Mouse (Mus musculus) adrenal gland, adult 8-10 months (tissue): ENCODE results near the gene Slc19a1. TPM values are rescaled to one million over a fixed set of nuclear protein-coding genes. Genes with fewer than 3 reads are reported as not detected.

Source experiments
- DNase-seq: peaks from one replicate; pipeline ENCODE4 v3.0.0; 2022
- total RNA-seq, 4 experiments: library from RNA; stranded (reverse); gene quantifications; 2 replicates each; pipeline ENCODE4 v1.2.4; 2022

The Slc19a1 gene
- total RNA-seq, 4 experiments from 2014 or later: 15.9 to 21.1 (median 18.1) TPM

DNA sequence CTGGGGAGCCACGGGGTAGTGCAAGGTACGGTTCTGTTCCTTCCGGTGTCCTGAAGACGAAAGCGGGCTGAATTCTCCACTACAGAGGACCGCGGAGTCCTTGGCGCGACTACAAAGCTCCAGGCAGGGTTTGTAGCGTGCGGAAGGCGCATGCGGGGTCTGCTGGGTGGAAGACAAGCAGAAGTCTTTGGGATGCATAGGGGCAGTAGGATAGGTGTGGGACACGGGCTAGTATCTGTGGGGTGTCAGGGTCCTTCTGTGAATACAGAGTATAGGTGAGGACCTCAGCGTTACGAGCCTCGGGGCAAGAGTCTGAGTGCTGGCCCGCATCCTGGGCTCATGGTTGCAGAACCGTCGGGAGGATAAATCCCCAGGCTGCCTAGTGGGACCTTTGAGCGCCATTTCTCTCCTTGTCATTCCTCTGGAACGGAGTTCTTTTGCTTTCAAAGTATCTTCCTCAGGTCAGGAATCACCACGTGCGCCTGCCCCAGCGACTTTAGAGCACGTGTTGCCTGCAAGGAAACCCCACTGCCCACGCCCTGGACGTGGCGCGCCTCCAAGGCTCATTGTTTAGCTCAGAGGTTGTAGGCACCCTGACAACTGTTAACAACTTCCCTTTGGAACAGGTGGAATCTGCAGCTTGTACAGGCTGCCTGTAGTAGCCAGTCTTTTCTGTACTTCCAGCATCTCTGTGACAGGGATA, 1.4 kb downstream of the Slc19a1 start:
- DNase-seq: peak; percentile 39

DNA sequence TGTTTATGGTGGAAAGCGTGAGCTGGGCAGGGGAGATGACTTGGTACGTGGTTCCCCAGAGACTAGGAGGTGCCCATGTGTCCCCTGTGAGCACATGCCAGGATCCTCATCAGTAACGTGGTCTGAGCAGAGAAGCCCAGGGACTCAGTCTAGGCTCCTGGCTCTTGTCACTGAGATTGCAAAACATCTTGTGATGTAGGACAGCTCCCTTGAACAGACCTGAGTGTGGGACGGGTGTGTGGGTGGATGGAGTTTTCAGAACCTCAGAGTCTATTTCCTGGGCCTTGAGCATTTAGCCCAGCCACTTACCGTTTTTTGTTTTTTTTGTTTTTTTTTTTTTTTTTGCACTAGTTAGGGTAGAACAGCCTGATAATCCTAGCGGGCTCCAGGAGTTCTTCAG, 3.4 kb downstream of the Slc19a1 start:
- no peak for DNase-seq

DNA sequence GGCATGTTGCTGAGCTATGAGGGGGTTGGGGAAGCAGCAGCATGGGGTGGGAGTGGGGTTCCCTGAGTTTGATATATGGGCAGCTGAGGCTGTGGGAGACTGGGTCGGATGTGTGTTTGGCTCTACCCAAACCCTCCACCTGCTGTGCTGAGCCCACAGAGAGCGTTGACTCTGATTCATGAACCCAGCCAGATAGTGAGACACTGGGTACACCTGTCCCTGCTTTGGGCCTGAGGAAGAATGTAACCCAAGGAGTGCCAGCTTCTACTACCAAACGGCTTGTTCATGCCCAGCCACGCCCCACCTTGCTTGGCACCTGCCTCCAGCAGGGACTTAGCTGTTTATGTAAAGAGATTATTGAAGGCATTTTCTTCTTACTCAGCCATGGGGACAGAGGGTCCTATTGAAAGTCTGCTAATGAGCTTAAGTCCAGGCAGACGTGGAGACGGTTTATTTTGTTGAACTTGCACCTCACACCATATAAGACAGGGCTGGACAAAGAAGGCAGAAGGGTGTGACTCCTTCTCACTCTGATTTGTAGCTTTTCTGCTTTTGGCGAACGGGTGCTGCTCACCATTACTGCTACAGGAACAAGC, 6.6 kb downstream of the Slc19a1 start:
- no peak for DNase-seq

DNA sequence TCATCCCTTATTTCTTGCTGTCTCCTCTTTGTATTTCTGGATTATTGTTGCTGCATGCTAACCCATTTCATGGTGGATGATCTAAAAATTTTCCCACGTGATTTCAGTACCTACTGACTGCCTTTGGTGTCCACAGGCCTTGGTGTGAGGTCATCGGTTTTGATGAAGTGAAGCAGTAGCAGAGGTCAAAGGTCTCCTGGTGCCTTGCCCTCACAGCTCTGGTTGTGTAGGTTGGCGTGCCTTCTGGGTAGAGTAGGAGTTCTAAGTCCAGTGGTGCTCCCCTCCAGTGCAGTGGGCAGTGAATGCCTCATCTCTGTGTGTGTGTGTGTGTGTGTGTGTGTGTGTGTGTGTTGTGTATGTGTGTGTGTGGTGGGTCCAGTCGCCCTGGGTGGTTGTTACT, 16.2 kb downstream of the Slc19a1 start:
- DNase-seq: no peak

DNA sequence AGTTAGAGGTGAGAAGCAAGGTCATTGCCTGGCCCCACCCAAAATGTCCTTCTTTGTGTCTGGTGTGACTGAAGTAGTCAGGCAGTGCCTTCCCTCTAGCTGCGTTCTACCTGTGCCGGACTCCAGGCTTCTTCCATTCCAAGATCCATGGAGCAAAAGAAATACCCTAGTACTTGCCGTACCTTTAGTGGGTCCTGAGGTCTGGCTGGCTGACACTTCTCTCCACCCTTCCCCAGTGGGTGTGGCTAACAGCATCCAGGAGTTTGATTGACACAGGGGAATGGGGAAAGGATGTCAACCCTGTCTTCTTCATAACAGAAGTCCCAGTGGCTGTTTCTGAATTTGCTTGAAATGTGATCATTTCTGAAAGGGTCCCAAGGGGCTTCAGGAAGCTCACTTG, 16.6 kb downstream of the Slc19a1 start:
- no peak for DNase-seq

DNA sequence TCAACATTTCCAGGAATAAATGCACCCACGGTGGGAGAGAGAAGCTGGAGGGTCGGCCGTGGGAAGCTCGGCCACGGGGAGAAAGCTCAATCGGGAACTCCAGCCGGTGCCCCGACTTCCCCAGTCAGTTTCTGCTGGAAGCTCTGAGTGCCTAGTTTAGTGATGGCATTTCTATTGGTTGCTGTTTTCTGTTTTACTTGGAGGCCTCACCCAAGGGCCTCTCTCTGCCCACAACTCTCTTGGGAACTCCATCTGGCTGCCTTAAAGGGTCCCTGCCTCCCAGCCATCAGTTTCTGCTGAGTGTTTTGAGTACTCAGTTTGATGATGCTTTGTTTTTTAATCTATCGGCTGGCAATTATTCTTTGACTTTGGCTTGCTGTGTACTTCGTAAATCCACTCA, 24.7 kb downstream of the Slc19a1 start:
- no peak for DNase-seq

DNA sequence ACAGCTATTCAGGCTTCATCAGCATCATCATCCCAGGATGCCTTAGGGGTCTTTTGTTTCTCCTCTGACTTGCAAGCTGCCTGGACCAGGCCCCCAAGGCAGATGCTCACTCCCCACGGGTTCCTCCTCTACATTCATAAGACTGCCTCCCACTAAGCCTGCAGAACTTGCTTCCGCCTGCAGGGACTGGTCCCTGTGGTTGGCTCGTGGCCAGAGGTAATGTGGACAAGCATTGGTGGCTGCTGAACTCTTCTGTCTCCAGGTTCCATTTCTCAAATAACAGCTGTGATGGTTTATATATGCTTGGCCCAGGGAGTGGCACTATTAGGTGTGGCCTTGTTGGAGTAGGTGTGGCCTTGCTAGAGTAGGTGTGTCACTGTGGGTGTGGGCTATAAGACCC, 29.4 kb downstream of the Slc19a1 start:
- no peak for DNase-seq

DNA sequence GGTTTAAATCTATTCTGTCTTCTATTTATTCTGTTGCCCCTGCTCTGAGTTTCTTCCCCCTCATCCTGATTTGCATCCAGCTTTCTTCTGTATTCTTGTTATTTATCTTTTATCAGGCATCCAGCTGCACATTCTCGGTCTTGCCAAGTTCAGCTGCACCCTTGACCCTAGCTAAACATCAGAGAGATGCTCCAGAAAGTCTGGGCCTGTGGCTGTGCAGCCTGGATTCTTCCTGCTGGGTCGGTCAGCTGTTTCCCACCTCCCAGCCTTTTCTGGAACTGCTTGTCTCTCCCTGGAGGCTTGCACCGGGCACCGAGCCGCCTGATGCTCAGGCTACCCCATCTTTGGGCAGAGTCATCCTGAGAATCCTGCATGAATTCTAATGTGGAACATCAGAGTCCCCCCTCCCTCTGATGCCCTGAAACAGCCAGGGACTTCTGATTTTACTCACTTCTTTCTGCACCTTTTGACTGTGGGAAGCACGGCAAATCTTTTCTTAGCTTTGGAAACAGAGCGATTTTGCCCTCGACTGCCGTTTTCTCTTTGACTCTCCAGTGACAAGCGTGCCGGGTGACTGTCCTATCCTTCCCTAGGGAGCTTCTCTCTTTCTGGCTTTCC, 30.5 kb downstream of the Slc19a1 start:
- no peak for DNase-seq

DNA sequence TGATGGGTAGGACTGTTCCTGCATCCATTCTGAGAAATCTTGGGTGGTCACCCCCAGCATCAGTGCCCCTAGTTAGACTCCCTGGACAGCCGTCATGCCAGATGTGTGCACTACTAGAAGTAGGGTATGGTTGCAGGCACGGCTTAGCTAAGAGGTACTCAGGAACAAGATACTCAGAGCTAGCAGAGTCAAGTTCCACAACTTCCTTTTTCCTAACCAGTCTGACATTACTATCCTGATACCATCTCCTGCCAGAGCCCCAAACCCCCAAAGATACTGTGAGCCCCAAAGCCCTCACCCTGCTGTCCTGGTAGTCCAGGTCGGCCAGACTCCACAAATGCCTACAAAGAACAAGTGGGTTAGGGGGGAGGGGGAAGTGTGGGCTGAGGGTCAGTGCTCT, 32.2 kb downstream of the Slc19a1 start:
- no peak for DNase-seq

DNA sequence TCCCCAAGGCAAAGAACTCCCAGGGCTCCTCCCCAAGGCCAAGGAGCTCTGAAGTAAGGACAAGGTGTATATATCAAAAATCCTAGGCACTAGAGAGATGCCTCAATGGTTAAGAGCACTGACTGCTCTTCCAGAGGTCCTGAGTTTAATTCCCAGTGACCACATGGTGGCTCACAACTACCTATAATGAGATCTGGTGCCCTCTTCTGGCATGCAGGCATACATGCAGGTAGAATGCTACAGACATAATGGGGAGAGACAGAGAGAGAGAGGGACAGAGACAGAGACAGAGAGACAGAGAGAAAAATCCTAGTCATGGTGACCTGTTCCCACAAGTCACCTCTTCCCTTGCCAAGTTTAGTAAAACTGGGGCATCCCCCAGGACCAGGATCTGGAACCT, 32.6 kb downstream of the Slc19a1 start:
- no peak for DNase-seq

DNA sequence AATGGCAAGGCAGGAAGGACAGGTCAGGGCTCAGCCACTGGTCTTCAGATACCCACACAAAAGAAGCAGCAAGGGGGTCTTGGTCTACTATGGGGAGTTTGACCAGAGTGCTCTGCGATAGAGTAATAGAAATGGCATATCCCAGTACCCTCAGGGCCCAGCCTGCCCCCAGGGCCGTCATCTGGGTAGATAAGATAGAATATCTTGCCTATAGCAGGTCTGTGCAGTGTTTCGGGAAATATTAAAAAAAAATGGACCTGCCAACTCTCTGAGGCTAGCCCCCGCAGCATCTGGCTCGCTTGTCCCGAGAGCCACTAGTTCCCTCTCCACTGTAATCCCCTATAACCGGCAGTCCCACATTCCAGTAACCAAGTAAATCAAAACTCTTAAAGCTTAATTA, 36.4 kb downstream of the Slc19a1 start:
- no peak for DNase-seq

DNA sequence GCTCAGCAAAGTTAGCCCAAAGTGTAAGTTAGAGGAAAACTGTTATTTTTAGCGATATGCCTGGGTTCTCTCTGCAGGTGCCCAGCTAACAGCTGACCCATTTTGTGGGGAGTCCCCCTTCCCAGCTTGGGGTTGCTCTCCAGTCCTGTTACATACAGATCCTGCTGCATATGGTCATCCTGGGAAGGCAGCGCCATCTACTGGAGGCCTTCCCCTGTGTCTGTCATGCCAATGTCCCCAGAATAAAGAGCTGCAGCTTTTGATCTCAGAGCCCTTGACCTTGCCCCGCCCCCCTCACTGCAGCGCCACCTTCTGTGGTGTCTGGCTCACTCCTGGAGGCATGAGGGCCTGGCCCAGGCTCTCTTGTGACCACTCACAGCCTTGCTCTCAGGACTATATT, 38.0 kb downstream of the Slc19a1 start:
- peak; percentile 74 for DNase-seq

DNA sequence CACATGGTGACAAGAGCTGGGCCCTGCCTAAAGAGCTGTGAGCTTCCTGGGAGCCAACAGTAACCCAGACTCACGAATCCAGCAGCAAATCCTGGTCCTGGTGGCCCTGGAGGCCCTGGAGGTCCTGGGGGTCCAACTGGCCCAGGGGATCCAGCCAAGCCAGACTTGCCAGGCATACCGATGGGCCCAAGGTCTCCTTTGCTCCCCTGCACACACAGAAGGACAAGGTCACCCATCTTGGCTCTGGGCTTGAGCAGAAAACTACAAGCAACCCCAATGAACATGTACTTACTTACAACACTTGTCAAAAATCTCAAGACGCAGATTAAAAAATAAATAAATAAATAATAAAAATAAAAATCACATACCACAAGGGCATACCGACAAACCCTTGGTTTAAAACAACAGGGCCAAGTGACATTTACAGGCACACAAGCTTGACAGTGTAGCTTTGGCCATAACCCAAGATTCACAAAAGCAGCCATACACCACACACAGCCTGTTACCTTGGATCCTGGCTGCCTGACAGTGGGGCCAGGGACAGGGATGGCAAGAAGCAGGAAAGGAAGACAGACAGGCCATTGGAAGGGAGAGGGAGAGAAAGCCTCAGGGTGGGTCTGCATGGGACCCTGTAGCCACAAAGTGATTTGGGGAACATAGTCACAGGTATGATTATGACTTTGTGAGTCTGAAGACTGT, 42.4 kb downstream of the Slc19a1 start:
- peak; percentile 53 for DNase-seq

DNA sequence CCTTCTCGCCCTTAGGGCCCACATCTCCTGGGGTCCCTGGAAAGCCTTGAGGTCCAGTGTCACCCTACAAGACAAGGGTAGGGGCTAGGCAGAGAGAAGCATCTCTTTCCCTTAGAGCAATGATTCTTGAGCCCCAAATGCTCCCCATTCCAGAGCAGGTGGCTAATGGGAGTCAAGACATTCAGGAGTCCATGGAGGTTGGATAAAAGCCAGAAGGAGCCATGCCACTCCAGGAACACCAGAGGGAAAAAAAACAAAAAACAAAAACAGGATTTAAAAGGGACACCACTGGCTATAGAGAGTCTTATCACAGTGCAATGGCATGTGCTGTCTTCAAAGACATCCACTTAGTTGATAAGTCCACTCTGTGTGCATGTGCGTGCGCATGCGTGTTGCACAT, 46.4 kb downstream of the Slc19a1 start:
- DNase-seq: no peak

DNA sequence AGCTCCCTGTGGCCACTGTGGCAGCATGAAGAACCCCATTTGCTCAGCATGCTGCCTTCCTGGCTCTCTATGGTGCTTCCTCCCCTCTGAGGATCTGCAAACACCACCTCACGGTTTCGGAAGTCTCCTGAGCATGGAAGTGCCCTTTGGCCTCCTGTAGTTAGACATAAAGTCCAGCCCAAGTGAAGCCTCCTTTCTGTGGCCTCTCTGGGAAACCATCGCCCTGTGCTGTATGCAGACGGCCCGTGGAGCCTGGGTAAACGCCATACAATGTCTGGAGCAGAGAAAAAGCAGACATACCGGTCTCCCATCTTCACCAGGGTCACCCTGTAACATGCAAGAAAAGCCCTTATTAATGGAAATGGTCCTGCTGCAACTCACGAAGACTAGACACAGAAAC, 46.9 kb downstream of the Slc19a1 start:
- no peak for DNase-seq

DNA sequence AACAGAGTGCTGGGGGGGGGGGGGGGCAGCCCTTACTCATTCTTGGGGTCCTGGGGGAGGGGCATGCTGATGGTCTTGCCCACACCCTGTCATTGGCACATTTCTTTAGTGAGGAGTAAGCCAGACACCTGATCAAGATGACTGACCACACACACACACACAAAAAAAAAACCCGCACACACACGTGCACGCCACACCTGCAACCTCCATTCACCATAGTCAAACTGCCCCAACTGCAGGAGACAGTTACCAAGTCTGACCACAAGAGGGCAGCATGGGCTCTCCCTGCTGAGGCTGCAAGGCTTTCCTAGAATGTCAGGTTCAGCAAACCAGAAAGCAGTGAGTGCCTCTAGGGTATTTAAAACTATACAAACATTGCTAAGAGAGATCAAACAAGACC, 50.4 kb downstream of the Slc19a1 start:
- DNase-seq: peak; percentile 69

DNA sequence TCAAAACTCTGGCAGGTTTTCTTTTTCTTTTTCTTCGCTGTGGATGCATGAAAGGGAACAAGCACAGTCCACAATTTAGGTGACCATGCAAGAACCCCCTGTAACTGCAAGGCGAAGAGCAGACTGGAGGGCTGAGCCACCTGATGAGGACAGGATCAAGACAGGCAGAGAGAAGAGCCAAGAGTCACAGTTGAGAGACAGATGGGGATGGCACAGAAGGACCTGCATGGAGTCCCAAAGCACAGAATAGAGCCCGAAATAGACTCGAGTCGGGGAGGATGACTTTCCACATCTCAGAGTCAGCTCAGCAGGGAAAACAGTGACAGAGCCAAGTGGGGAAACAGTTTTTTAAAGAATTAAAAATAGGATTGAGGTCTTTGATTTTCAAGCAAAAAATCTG, 50.9 kb downstream of the Slc19a1 start:
- DNase-seq: no peak

DNA sequence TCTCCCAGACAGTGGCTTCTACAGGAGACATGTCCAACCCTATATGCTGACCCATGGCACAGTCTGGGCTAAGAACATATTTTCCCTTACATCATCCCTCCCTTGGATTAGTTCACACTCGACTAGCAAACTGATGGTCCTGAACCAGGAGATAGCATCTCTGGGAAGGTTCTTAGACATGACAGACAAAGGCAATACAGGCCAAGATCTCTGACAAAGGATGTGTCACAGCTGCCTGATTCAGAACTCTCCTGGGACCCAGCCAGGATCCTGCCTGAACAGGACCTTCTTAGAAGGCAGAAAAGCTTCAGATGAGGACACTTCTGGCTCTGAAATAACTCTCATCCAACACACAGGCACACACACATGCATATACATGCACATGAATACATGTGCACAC, 52.5 kb downstream of the Slc19a1 start:
- DNase-seq: peak; percentile 53

DNA sequence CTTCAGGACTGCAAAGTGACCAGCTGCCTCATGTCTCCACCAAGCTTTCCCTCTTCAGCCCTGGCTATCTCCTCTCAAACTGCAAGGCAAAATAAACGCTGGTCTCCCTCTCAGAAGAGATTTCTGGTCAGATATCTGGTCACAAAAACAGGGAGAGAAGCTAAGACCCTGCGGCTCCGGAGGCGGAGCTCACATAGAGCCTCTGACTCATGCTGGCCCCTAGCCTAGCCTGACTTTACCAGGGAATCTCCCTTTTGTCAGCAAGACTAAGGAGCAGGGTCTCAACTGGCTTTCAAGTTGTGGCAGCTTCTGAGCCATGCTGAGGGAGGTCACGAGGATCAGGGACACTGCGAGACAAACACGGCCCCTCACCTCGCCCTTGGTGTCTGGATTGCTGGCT, 57.3 kb downstream of the Slc19a1 start:
- peak; percentile 56 for DNase-seq

DNA sequence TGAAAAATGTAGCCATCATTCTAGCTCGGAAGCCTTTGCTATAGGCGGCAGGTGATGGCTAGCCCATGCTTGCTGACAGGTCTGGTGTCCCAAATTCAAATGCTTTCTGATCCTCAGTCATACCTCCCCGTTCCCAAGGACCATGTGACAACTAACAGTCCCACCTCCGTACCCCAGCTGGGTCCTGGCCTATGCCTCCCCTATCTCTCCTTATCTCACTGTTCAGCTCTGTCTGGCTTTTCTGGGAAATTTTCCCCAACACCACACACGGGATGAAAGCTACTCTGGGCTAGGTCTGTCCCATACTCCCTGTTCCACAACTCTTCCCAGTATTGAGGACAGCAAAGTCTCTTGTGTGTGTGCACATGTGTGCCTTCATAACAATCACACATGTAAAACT, 58.0 kb downstream of the Slc19a1 start:
- DNase-seq: no peak

DNA sequence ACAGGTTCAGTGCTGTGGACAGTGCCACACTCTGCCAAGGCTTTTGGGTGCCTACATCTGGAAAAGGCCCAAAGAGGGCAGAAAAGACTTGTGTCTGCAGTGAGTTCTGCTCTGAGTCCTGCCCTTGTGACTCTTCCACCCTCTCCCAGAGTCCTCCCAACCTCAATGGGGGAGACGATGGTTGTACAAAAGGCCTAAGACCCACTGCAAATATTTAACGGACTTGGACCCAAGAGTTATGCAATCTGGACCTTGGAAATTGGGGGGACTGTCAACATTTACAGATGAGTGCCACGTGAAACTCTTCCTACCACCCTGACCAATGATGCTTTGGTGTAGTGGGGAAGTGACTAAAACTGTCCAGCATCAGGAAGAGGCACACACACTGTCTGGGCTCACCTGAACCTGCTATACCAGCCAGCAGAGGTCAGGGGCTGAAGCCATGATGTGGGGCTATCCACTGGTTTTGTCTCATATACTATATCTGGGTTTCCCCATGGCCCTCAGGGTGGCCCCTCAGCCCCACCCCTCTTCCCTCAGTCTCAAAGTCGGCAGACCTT, 59.6 kb downstream of the Slc19a1 start:
- no peak for DNase-seq

DNA sequence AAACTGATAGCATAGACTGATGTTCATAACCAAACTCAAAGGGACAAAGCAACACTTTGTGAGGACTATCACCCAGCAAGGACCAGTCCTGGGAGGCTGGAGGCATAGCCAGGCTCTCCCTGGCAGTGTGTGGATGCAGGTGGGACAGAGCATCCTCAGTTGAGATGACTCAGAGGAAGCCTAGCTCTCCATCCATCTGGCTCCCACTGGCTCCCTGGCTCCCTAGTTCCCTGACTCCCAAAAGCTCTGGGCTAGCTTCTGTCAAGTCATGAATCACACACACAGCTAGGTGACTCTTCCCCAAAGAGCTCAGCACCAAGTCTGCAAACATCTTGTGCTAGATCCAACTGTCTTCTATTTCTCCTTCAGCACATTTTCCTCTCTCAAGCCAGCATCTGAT, 61.8 kb downstream of the Slc19a1 start:
- no peak for DNase-seq

DNA sequence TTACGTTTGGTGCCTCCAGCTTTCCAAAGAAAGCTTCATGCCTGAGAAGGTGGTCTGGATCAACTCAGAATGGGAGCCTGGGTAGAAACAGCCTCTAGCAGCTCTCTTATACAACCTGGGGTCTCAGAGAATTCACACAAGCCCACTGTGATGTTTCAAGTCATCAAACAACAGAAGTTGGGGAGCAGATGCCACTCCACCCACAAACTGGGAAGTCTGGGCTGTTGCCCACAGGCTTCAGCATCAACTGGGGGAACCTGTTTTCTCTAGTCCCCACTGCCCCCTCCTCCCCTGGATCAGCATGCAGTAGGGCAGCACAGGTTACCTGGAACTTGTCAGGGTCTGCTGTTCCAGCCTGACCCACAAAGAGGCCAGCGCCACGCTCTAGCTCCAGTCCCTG, 63.6 kb downstream of the Slc19a1 start:
- DNase-seq: no peak
